Mouse (Mus musculus) bone marrow, adult 2 months (tissue): Measurements from ENCODE around the gene Pgr.

Source experiments
- CTCF ChIP-seq: fragments of 200-500 bp; IDR thresholded peaks from 2 replicates; pipeline ENCODE4 v1.5.1; 2011; ENCODE audit warnings: low read length, control low read depth; ENCODE audit not compliant: control insufficient read depth, insufficient read depth
- POLR2A ChIP-seq: fragments of 200-500 bp; IDR thresholded peaks from 2 replicates; pipeline ENCODE4 v1.6.1; 2011; ENCODE audit warnings: low read depth, mild to moderate bottlenecking, control low read depth, low read length, borderline replicate concordance; ENCODE audit not compliant: control insufficient read depth

- TF ChIP-seq CTCF, result no peak
- no peak for TF ChIP-seq POLR2A
These were observed 82.7 kb downstream of the Pgr start for GRCm38 (mm10) chr9:8982315-8982714.
